Mouse (Mus musculus): ENCODE measurements around the gene Ankrd13d. TPM values are rescaled to one million over a fixed set of nuclear protein-coding genes. Genes with fewer than 3 reads are reported as not detected.

Gene Ankrd13d
- polyA plus RNA-seq, 1 experiment, result 0.38 TPM

- no peaks in the 10 kb centered on the region for H3K9me3 ChIP-seq (ENCODE audit: control insufficient read depth, low read length)
- no peak for TF ChIP-seq TAL1 (IDR thresholded peaks at IDR 0.05; ENCODE audit: low read length)
- no peak for TF ChIP-seq GATA1 (IDR thresholded peaks at IDR 0.05; ENCODE audit: low read length)
- peaks cover 10% of the 10 kb centered on the region for H3K27me3 ChIP-seq (ENCODE audit: control insufficient read depth)
- peaks cover 73% of the 10 kb centered on the region for H3K4me1 ChIP-seq (ENCODE audit: control insufficient read depth)
- peaks cover 33% of the 10 kb centered on the region for H3K36me3 ChIP-seq (ENCODE audit: control insufficient read depth)
- H3K4me3 ChIP-seq (replicated peaks), result peak overlapping the region; percentile 24
Observed at GRCm38 (mm10) chr19:4303640-4303995, 20.7 kb upstream of the Ankrd13d start.

- H3K36me3 ChIP-seq (ENCODE audit: control insufficient read depth), result peaks cover 33% of the 10 kb centered on the region
- H3K4me3 ChIP-seq (replicated peaks), result no peak overlapping the region
- peaks cover 10% of the 10 kb centered on the region for H3K27me3 ChIP-seq (ENCODE audit: control insufficient read depth)
- no peaks in the 10 kb centered on the region for H3K9me3 ChIP-seq (ENCODE audit: control insufficient read depth, low read length)
- peaks cover 73% of the 10 kb centered on the region for H3K4me1 ChIP-seq (ENCODE audit: control insufficient read depth)
- TF ChIP-seq TAL1 (IDR thresholded peaks at IDR 0.05; ENCODE audit: low read length) (no peak), GATA1 (IDR thresholded peaks at IDR 0.05; ENCODE audit: low read length) (no peak)
Observed at GRCm38 (mm10) chr19:4302936-4303639, 20.2 kb upstream of the Ankrd13d start.

GRCm38 (mm10) chr19:4301735-4302651, 19.1 kb upstream of the Ankrd13d start:
- H3K4me3 ChIP-seq (replicated peaks), result no peak overlapping the region
- no peaks in the 10 kb centered on the region for H3K9me3 ChIP-seq (ENCODE audit: control insufficient read depth, low read length)
- peaks cover 33% of the 10 kb centered on the region for H3K36me3 ChIP-seq (ENCODE audit: control insufficient read depth)
- H3K27me3 ChIP-seq (ENCODE audit: control insufficient read depth), result peaks cover 4% of the 10 kb centered on the region; the same call in 1 of the 2 replicates
- peaks cover 74% of the 10 kb centered on the region for H3K4me1 ChIP-seq (ENCODE audit: control insufficient read depth)
- TF ChIP-seq GATA1 (IDR thresholded peaks at IDR 0.05; ENCODE audit: low read length) (no peak), TAL1 (IDR thresholded peaks at IDR 0.05; ENCODE audit: low read length) (no peak)

- peaks cover 40% of the 10 kb centered on the region for H3K36me3 ChIP-seq (ENCODE audit: control insufficient read depth)
- peaks cover 68% of the 10 kb centered on the region for H3K4me1 ChIP-seq (ENCODE audit: control insufficient read depth)
- no peak overlapping the region for H3K4me3 ChIP-seq (replicated peaks)
- TF ChIP-seq GATA1 (IDR thresholded peaks at IDR 0.05; ENCODE audit: low read length) (no peak), TAL1 (IDR thresholded peaks at IDR 0.05; ENCODE audit: low read length) (no peak)
- no peaks in the 10 kb centered on the region for H3K9me3 ChIP-seq (ENCODE audit: control insufficient read depth, low read length)
- no peaks in the 10 kb centered on the region for H3K27me3 ChIP-seq (ENCODE audit: control insufficient read depth)
Observed at GRCm38 (mm10) chr19:4300852-4301734, 18.2 kb upstream of the Ankrd13d start.

GRCm38 (mm10) chr19:4300271-4300704, 17.4 kb upstream of the Ankrd13d start:
- Histone ChIP-seq H3K4me1 (ENCODE audit: control insufficient read depth) (peaks cover 66% of the 10 kb centered on the region), H3K4me3 (replicated peaks) (no peak overlapping the region), H3K27me3 (ENCODE audit: control insufficient read depth) (no peaks in the 10 kb centered on the region), H3K36me3 (ENCODE audit: control insufficient read depth) (peaks cover 45% of the 10 kb centered on the region), H3K9me3 (ENCODE audit: control insufficient read depth, low read length) (no peaks in the 10 kb centered on the region)
- no peak for TF ChIP-seq GATA1 (IDR thresholded peaks at IDR 0.05; ENCODE audit: low read length)
- no peak for TF ChIP-seq TAL1 (IDR thresholded peaks at IDR 0.05; ENCODE audit: low read length)

GRCm38 (mm10) chr19:4299574-4300270, 16.8 kb upstream of the Ankrd13d start:
- Histone ChIP-seq H3K9me3 (ENCODE audit: control insufficient read depth, low read length) (no peaks in the 10 kb centered on the region), H3K27me3 (ENCODE audit: control insufficient read depth) (no peaks in the 10 kb centered on the region), H3K4me3 (replicated peaks) (no peak overlapping the region), H3K36me3 (ENCODE audit: control insufficient read depth) (peaks cover 47% of the 10 kb centered on the region), H3K4me1 (ENCODE audit: control insufficient read depth) (peaks cover 62% of the 10 kb centered on the region)
- TF ChIP-seq TAL1 (IDR thresholded peaks at IDR 0.05; ENCODE audit: low read length) (no peak), GATA1 (IDR thresholded peaks at IDR 0.05; ENCODE audit: low read length) (no peak)

GRCm38 (mm10) chr19:4299126-4299525, 16.2 kb upstream of the Ankrd13d start:
- H3K27me3 ChIP-seq (ENCODE audit: control insufficient read depth), result no peaks in the 10 kb centered on the region
- peaks cover 61% of the 10 kb centered on the region for H3K4me1 ChIP-seq (ENCODE audit: control insufficient read depth)
- H3K36me3 ChIP-seq (ENCODE audit: control insufficient read depth), result peaks cover 49% of the 10 kb centered on the region
- no peak overlapping the region for H3K4me3 ChIP-seq (replicated peaks)
- no peaks in the 10 kb centered on the region for H3K9me3 ChIP-seq (ENCODE audit: control insufficient read depth, low read length)
- no peak for TF ChIP-seq TAL1 (IDR thresholded peaks at IDR 0.05; ENCODE audit: low read length)
- no peak for TF ChIP-seq GATA1 (IDR thresholded peaks at IDR 0.05; ENCODE audit: low read length)

Data from erythroblast, embryonic 14.5 days (primary cell).